Mouse (Mus musculus) liver, adult 2 months (tissue): ENCODE measurements at regions not wholly inside any gene's neighbourhood (a gene's known extent, or its start where the extent isn't known, plus 50 kb on each side); places are given as distances from the start of the nearest gene placed in this dataset.

Experiments
- CTCF ChIP-seq: fragments of 200-500 bp; IDR thresholded peaks from 2 replicates; pipeline ENCODE4 v1.5.1; 2011; ENCODE audit warnings: low read depth, low read length, control low read depth
- POLR2A ChIP-seq: fragments of 200-500 bp; IDR thresholded peaks from 2 replicates; pipeline ENCODE4 v1.6.1; 2011; ENCODE audit warnings: low read length, control low read depth; ENCODE audit not compliant: insufficient read depth; ENCODE audit errors: extremely low read depth

- TF ChIP-seq CTCF (no peak), POLR2A (no peak)
Observed at GRCm38 (mm10) chr1:121051496-121052119, 280.8 kb downstream of the Insig2 start.
